8 mouse cellular contexts compared by ENCODE assay signal in genomic region chr11:97546804-97547411, GRCm38 (mm10). TPM values are rescaled to one million over a fixed set of nuclear protein-coding genes. Genes with fewer than 3 reads are reported as not detected.
DNase-seq lines count a peak whose midpoint lies in the region; ATAC-seq and TF ChIP-seq lines count a peak whose summit lies in the region.

No protein-coding gene starts in this region.

- no peaks in the 10 kb centered on the region for H3K9me3 ChIP-seq in embryonic facial prominence, embryonic 10.5 days
- H3K9me3 ChIP-seq in hindbrain, embryonic 11.5 days (ENCODE audit: control insufficient read depth, low read length), result no peaks in the 10 kb centered on the region
- H3K9me3 ChIP-seq in limb, embryonic 14.5 days (ENCODE audit: control insufficient read depth, low read length), result no peaks in the 10 kb centered on the region
- no peaks in the 10 kb centered on the region for H3K9me3 ChIP-seq in neural tube, embryonic 11.5 days (ENCODE audit: control insufficient read depth, low read length)

- no peak for TF ChIP-seq POLR2A in testis, adult 2 months (IDR thresholded peaks at IDR 0.05; ENCODE audit: control insufficient read depth, low read depth, low read length)
- no peak for TF ChIP-seq POLR2A in limb, embryonic 14.5 days (IDR thresholded peaks at IDR 0.05; ENCODE audit: borderline replicate concordance, extremely low read depth, insufficient read depth, insufficient read length)

- ATAC-seq in hindbrain, embryonic 11.5 days (ENCODE audit: low FRiP score), result peak; percentile 10; the same call in 1 of the 2 replicates
- peak; percentile 66 for ATAC-seq in limb, embryonic 14.5 days (ENCODE audit: low FRiP score, low read depth)
- no peak; the same call in 1 of the 2 replicates for ATAC-seq in neural tube, embryonic 11.5 days (ENCODE audit: insufficient read depth, low FRiP score, low TSS enrichment)

- under 1% methylated on average over 59 of the region's 73 CpGs for WGBS in embryonic facial prominence, embryonic 10.5 days
- under 1% methylated on average over 38 of the region's 73 CpGs for WGBS in hindbrain, embryonic 11.5 days
- 2% methylated on average over 29 of the region's 73 CpGs for WGBS in limb, embryonic 14.5 days
- WGBS in neural tube, embryonic 11.5 days, result under 1% methylated on average over 36 of the region's 73 CpGs

- TF ChIP-seq CTCF in testis, adult 2 months (IDR thresholded peaks at IDR 0.05; ENCODE audit: control insufficient read depth, insufficient read depth, insufficient replicate concordance, low read depth, low read length), result no peak

- H3K9ac ChIP-seq in hindbrain, embryonic 11.5 days (ENCODE audit: low read depth, low read length), result peak overlapping the region; percentile 59
- peak overlapping the region; percentile 53 for H3K9ac ChIP-seq in limb, embryonic 14.5 days (ENCODE audit: low read depth, low read length, severe bottlenecking)
- H3K9ac ChIP-seq in neural tube, embryonic 11.5 days (ENCODE audit: low read length), result peak overlapping the region; percentile 47

- H3K27ac ChIP-seq in testis, adult 2 months (ENCODE audit: control insufficient read depth, insufficient read depth, low read depth, low read length), result no peak overlapping the region
- H3K27ac ChIP-seq in embryonic facial prominence, embryonic 10.5 days (replicated peaks), result peak overlapping the region; percentile 83
- no peak overlapping the region for H3K27ac ChIP-seq in hindbrain, embryonic 11.5 days (ENCODE audit: low read depth, low read length)
- H3K27ac ChIP-seq in limb, embryonic 14.5 days (replicated peaks; ENCODE audit: low read depth, low read length), result no peak overlapping the region
- no peak overlapping the region for H3K27ac ChIP-seq in neural tube, embryonic 11.5 days (ENCODE audit: low read depth, low read length)

- DNase-seq in testis, postnatal 14 days (ENCODE audit: low spot score), result no peak
- peak; percentile 90 for DNase-seq in embryonic facial prominence, embryonic 10.5 days (ENCODE audit: low spot score)
- DNase-seq in hindbrain, embryonic 11.5 days (ENCODE audit: low spot score), result peak; percentile 76
- DNase-seq in limb, embryonic 14.5 days (ENCODE audit: low spot score), result no peak
- peak; percentile 66 for DNase-seq in neural tube, embryonic 11.5 days (ENCODE audit: low spot score)
- DNase-seq in spleen, adult 12 weeks (ENCODE audit: low spot score), result no peak
- no peak for DNase-seq in spleen, postnatal 4 days (ENCODE audit: low spot score in 2 of 2)

- H3K4me3 ChIP-seq in testis, adult 2 months (ENCODE audit: control insufficient read depth, low read depth, low read length), result peak overlapping the region; percentile 64
- H3K4me3 ChIP-seq in embryonic facial prominence, embryonic 10.5 days, result peak overlapping the region; percentile 81
- peak overlapping the region; percentile 47 for H3K4me3 ChIP-seq in hindbrain, embryonic 11.5 days (ENCODE audit: low read depth, low read length)
- H3K4me3 ChIP-seq in limb, embryonic 14.5 days (replicated peaks; ENCODE audit: low read length), result peak overlapping the region; percentile 53
- H3K4me3 ChIP-seq in neural tube, embryonic 11.5 days (ENCODE audit: low read depth, low read length), result peak overlapping the region; percentile 55

- peaks cover 16% of the 10 kb centered on the region for H3K4me1 ChIP-seq in testis, adult 2 months (ENCODE audit: control insufficient read depth, insufficient read depth, low read length)
- peaks cover 74% of the 10 kb centered on the region for H3K4me1 ChIP-seq in embryonic facial prominence, embryonic 10.5 days
- H3K4me1 ChIP-seq in hindbrain, embryonic 11.5 days (replicated peaks; ENCODE audit: control insufficient read depth, insufficient read depth, low read length), result peaks cover 11% of the 10 kb centered on the region
- H3K4me1 ChIP-seq in limb, embryonic 14.5 days (ENCODE audit: control insufficient read depth, insufficient read depth, low read length), result peaks cover 3% of the 10 kb centered on the region; the same call in 1 of the 2 replicates
- H3K4me1 ChIP-seq in neural tube, embryonic 11.5 days (ENCODE audit: control insufficient read depth, insufficient read depth, low read length), result peaks cover 14% of the 10 kb centered on the region

- peak overlapping the region; percentile 99 for H3K4me2 ChIP-seq in hindbrain, embryonic 11.5 days (replicated peaks; ENCODE audit: low read depth, low read length)
- peak overlapping the region; percentile 99 for H3K4me2 ChIP-seq in limb, embryonic 14.5 days (replicated peaks; ENCODE audit: low read depth, low read length, severe bottlenecking)
- peak overlapping the region; percentile 99 for H3K4me2 ChIP-seq in neural tube, embryonic 11.5 days (ENCODE audit: low read depth)

- no peaks in the 10 kb centered on the region; the same call in 1 of the 2 replicates for H3K27me3 ChIP-seq in testis, adult 2 months (ENCODE audit: control insufficient read depth, insufficient read depth, low read length)
- H3K27me3 ChIP-seq in embryonic facial prominence, embryonic 10.5 days (replicated peaks; ENCODE audit: low read depth, poor library complexity, severe bottlenecking), result peaks cover 100% of the 10 kb centered on the region
- H3K27me3 ChIP-seq in hindbrain, embryonic 11.5 days (ENCODE audit: control insufficient read depth, insufficient read depth, low read length), result peaks cover 47% of the 10 kb centered on the region
- H3K27me3 ChIP-seq in limb, embryonic 14.5 days (ENCODE audit: control insufficient read depth, insufficient read depth, low read length), result peaks cover 68% of the 10 kb centered on the region
- H3K27me3 ChIP-seq in neural tube, embryonic 11.5 days (ENCODE audit: control insufficient read depth, insufficient read depth, low read length), result peaks cover 61% of the 10 kb centered on the region

- no peaks in the 10 kb centered on the region for H3K36me3 ChIP-seq in testis, adult 2 months (ENCODE audit: control insufficient read depth, insufficient read depth, low read length)
- no peaks in the 10 kb centered on the region for H3K36me3 ChIP-seq in embryonic facial prominence, embryonic 10.5 days (replicated peaks)
- no peaks in the 10 kb centered on the region for H3K36me3 ChIP-seq in hindbrain, embryonic 11.5 days (ENCODE audit: control insufficient read depth, insufficient read depth, low read length)
- no peaks in the 10 kb centered on the region for H3K36me3 ChIP-seq in limb, embryonic 14.5 days (ENCODE audit: control insufficient read depth, insufficient read depth, low read length)
- no peaks in the 10 kb centered on the region for H3K36me3 ChIP-seq in neural tube, embryonic 11.5 days (ENCODE audit: control insufficient read depth, insufficient read depth, low read length)

RNA-seq across cellular contexts. Expression of gene Srcin1, which starts 29.1 kb away (rescaled TPM):
- polyA plus RNA-seq in testis, adult 2 months (2012; rRNA removed), result 35.5 and 47.1 TPM in 2 replicates
- 0.72 and 0.80 TPM in 2 replicates for polyA plus RNA-seq in embryonic facial prominence, embryonic 10.5 days (2016; fragmentation: Nextera tagmentation; extraction: Ambion mirVana)
- polyA plus RNA-seq in hindbrain, embryonic 11.5 days (2014; fragmentation: Nextera tagmentation; extraction: Ambion mirVana), result 1.9 and 2.2 TPM in 2 replicates
- polyA plus RNA-seq in limb, embryonic 14.5 days (2012; rRNA removed), result 4.0 and 5.1 TPM in 2 replicates
- 0.39 and 0.53 TPM in 2 replicates for polyA plus RNA-seq in limb, embryonic 14.5 days (2014; fragmentation: Nextera tagmentation; extraction: Ambion mirVana)
- 2.5 and 2.6 TPM in 2 replicates for polyA plus RNA-seq in neural tube, embryonic 11.5 days (2014; fragmentation: Nextera tagmentation; extraction: Ambion mirVana)

RNA-seq across cellular contexts. Expression of gene 4933428G20Rik, which starts 46.8 kb away (rescaled TPM):
- 24.3 and 28.7 TPM in 2 replicates for polyA plus RNA-seq in testis, adult 2 months (2012; rRNA removed)
- polyA plus RNA-seq in embryonic facial prominence, embryonic 10.5 days (2016; fragmentation: Nextera tagmentation; extraction: Ambion mirVana), result 0.35 and 0.54 TPM in 2 replicates
- polyA plus RNA-seq in hindbrain, embryonic 11.5 days (2014; fragmentation: Nextera tagmentation; extraction: Ambion mirVana), result 0.20 TPM in 1 of 2 replicates, not detected in the other
- polyA plus RNA-seq in limb, embryonic 14.5 days (2012; rRNA removed), result not detected in 2 replicates
- polyA plus RNA-seq in limb, embryonic 14.5 days (2014; fragmentation: Nextera tagmentation; extraction: Ambion mirVana), result 0.19 and 0.36 TPM in 2 replicates
- polyA plus RNA-seq in neural tube, embryonic 11.5 days (2014; fragmentation: Nextera tagmentation; extraction: Ambion mirVana), result not detected in 2 replicates

Comparison
In these comparisons a context has a peak if more than half of its experiments do, and no peak if none do; other contexts are left out.
1. DNase-seq: peak in embryonic facial prominence, embryonic 10.5 days (single experiment), hindbrain, embryonic 11.5 days (single experiment) and neural tube, embryonic 11.5 days (single experiment); none in testis, postnatal 14 days (single experiment), limb, embryonic 14.5 days (single experiment), spleen, adult 12 weeks (single experiment) and spleen, postnatal 4 days (0 of 2).
2. RNA of gene 4933428G20Rik, which starts 46.8 kb away (polyA plus RNA-seq): 24.3 to 28.7 TPM in testis, adult 2 months; 0.35 to 0.54 TPM in embryonic facial prominence, embryonic 10.5 days, 0.19 to 0.36 TPM in limb, embryonic 14.5 days, 0.20 TPM in hindbrain, embryonic 11.5 days and not detected in neural tube, embryonic 11.5 days; every median in the first group is over 10 times any median in the second.
3. Peak in every context shown above with its lines, with median percentiles within 50 percentile points of each other: H3K4me3 ChIP-seq, H3K4me2 ChIP-seq and H3K9ac ChIP-seq.